Mouse (Mus musculus): ENCODE results near the gene Eef2. TPM values are rescaled to one million over a fixed set of nuclear protein-coding genes. Genes with fewer than 3 reads are reported as not detected.

Gene Eef2
- 3.2 TPM for polyA plus RNA-seq (2014; fragmentation: Illumina TruSeq; extraction: RNeasy Lipid Tissue Mini Kit (QIAGEN cat#74804); ENCODE audit: low replicate concordance)

GRCm38 (mm10) chr10:81176466-81177271 lies at the start of gene Eef2:
Gene Eef2, plus strand, starts transcription at chr10:81176631.

GRCm38 (mm10) chr10:81134966-81135681 lies 41.3 kb upstream of the Eef2 start, which contains the start of gene Zbtb7a:
Gene Zbtb7a, plus strand, starts transcription at chr10:81135220.

GRCm38 (mm10) chr10:81167200-81168086 lies 9.0 kb upstream of the Eef2 start, which contains the start of gene Pias4:
Gene Pias4, minus strand, starts transcription at chr10:81167923.

GRCm38 (mm10) chr10:81182336-81183333 lies 6.2 kb downstream of the Eef2 start, which contains the start of gene Dapk3:
Gene Dapk3, plus strand, starts transcription at chr10:81183005.

GRCm38 (mm10) chr10:81183805-81184204 lies 7.4 kb downstream of the Eef2 start, which contains the start of gene 4930442H23Rik:
Gene 4930442H23Rik, minus strand, starts transcription at chr10:81183849.

GRCm38 (mm10) chr10:81201807-81202758 lies 25.7 kb downstream of the Eef2 start, which contains the start of gene Nmrk2:
Gene Nmrk2, minus strand, starts transcription at chr10:81202051.

GRCm38 (mm10) chr10:81230438-81231332 lies 54.3 kb downstream of the Eef2 start, which contains the start of gene Atcay:
Gene Atcay, minus strand, starts transcription at chr10:81230833.

Other genes starting within 250 kb of the Eef2 start
- gene Gadd45b, start 246.6 kb upstream of the Eef2 start, polyA plus RNA-seq (2014; fragmentation: Illumina TruSeq; extraction: RNeasy Lipid Tissue Mini Kit (QIAGEN cat#74804); ENCODE audit: low replicate concordance), result 9.7 TPM
- gene Gng7, start 161.7 kb upstream of the Eef2 start, polyA plus RNA-seq (2014; fragmentation: Illumina TruSeq; extraction: RNeasy Lipid Tissue Mini Kit (QIAGEN cat#74804); ENCODE audit: low replicate concordance), result not detected
- 0.15 TPM for gene Diras1, start 151.0 kb upstream of the Eef2 start, polyA plus RNA-seq (2014; fragmentation: Illumina TruSeq; extraction: RNeasy Lipid Tissue Mini Kit (QIAGEN cat#74804); ENCODE audit: low replicate concordance)
- gene Slc39a3, start 139.2 kb upstream of the Eef2 start, polyA plus RNA-seq (2014; fragmentation: Illumina TruSeq; extraction: RNeasy Lipid Tissue Mini Kit (QIAGEN cat#74804); ENCODE audit: low replicate concordance), result 0.19 TPM
- gene Sgta, start 116.5 kb upstream of the Eef2 start, polyA plus RNA-seq (2014; fragmentation: Illumina TruSeq; extraction: RNeasy Lipid Tissue Mini Kit (QIAGEN cat#74804); ENCODE audit: low replicate concordance), result 0.41 TPM
- gene Thop1, start 106.6 kb upstream of the Eef2 start, polyA plus RNA-seq (2014; fragmentation: Illumina TruSeq; extraction: RNeasy Lipid Tissue Mini Kit (QIAGEN cat#74804); ENCODE audit: low replicate concordance), result not detected
- gene Creb3l3, start 77.8 kb upstream of the Eef2 start, polyA plus RNA-seq (2014; fragmentation: Illumina TruSeq; extraction: RNeasy Lipid Tissue Mini Kit (QIAGEN cat#74804); ENCODE audit: low replicate concordance), result 29.5 TPM
- 4.5 TPM for gene Map2k2, start 70.7 kb upstream of the Eef2 start, polyA plus RNA-seq (2014; fragmentation: Illumina TruSeq; extraction: RNeasy Lipid Tissue Mini Kit (QIAGEN cat#74804); ENCODE audit: low replicate concordance)
- 19.8 TPM for gene Zbtb7a, start 41.4 kb upstream of the Eef2 start, polyA plus RNA-seq (2014; fragmentation: Illumina TruSeq; extraction: RNeasy Lipid Tissue Mini Kit (QIAGEN cat#74804); ENCODE audit: low replicate concordance)
- gene Pias4, start 8.7 kb upstream of the Eef2 start, polyA plus RNA-seq (2014; fragmentation: Illumina TruSeq; extraction: RNeasy Lipid Tissue Mini Kit (QIAGEN cat#74804); ENCODE audit: low replicate concordance), result not detected
- not detected for gene Dapk3, start 6.4 kb downstream of the Eef2 start, polyA plus RNA-seq (2014; fragmentation: Illumina TruSeq; extraction: RNeasy Lipid Tissue Mini Kit (QIAGEN cat#74804); ENCODE audit: low replicate concordance)
- gene 4930442H23Rik, start 7.2 kb downstream of the Eef2 start, polyA plus RNA-seq (2014; fragmentation: Illumina TruSeq; extraction: RNeasy Lipid Tissue Mini Kit (QIAGEN cat#74804); ENCODE audit: low replicate concordance), result not detected
- not detected for gene Nmrk2, start 25.4 kb downstream of the Eef2 start, polyA plus RNA-seq (2014; fragmentation: Illumina TruSeq; extraction: RNeasy Lipid Tissue Mini Kit (QIAGEN cat#74804); ENCODE audit: low replicate concordance)
- not detected for gene Atcay, start 54.2 kb downstream of the Eef2 start, polyA plus RNA-seq (2014; fragmentation: Illumina TruSeq; extraction: RNeasy Lipid Tissue Mini Kit (QIAGEN cat#74804); ENCODE audit: low replicate concordance)
- 0.41 TPM for gene Zfr2, start 56.5 kb downstream of the Eef2 start, polyA plus RNA-seq (2014; fragmentation: Illumina TruSeq; extraction: RNeasy Lipid Tissue Mini Kit (QIAGEN cat#74804); ENCODE audit: low replicate concordance)
- not detected for gene Matk, start 76.3 kb downstream of the Eef2 start, polyA plus RNA-seq (2014; fragmentation: Illumina TruSeq; extraction: RNeasy Lipid Tissue Mini Kit (QIAGEN cat#74804); ENCODE audit: low replicate concordance)
- gene Mrpl54, start 90.3 kb downstream of the Eef2 start, polyA plus RNA-seq (2014; fragmentation: Illumina TruSeq; extraction: RNeasy Lipid Tissue Mini Kit (QIAGEN cat#74804); ENCODE audit: low replicate concordance), result 0.89 TPM
- gene Apba3, start 90.3 kb downstream of the Eef2 start, polyA plus RNA-seq (2014; fragmentation: Illumina TruSeq; extraction: RNeasy Lipid Tissue Mini Kit (QIAGEN cat#74804); ENCODE audit: low replicate concordance), result not detected
- gene Tjp3, start 115.0 kb downstream of the Eef2 start, polyA plus RNA-seq (2014; fragmentation: Illumina TruSeq; extraction: RNeasy Lipid Tissue Mini Kit (QIAGEN cat#74804); ENCODE audit: low replicate concordance), result 1.3 TPM
- gene Pip5k1c, start 116.3 kb downstream of the Eef2 start, polyA plus RNA-seq (2014; fragmentation: Illumina TruSeq; extraction: RNeasy Lipid Tissue Mini Kit (QIAGEN cat#74804); ENCODE audit: low replicate concordance), result 1.4 TPM
- gene Cactin, start 144.5 kb downstream of the Eef2 start, polyA plus RNA-seq (2014; fragmentation: Illumina TruSeq; extraction: RNeasy Lipid Tissue Mini Kit (QIAGEN cat#74804); ENCODE audit: low replicate concordance), result not detected
- gene Tbxa2r, start 152.1 kb downstream of the Eef2 start, polyA plus RNA-seq (2014; fragmentation: Illumina TruSeq; extraction: RNeasy Lipid Tissue Mini Kit (QIAGEN cat#74804); ENCODE audit: low replicate concordance), result not detected
- gene Gipc3, start 166.6 kb downstream of the Eef2 start, polyA plus RNA-seq (2014; fragmentation: Illumina TruSeq; extraction: RNeasy Lipid Tissue Mini Kit (QIAGEN cat#74804); ENCODE audit: low replicate concordance), result not detected
- gene Hmg20b, start 173.8 kb downstream of the Eef2 start, polyA plus RNA-seq (2014; fragmentation: Illumina TruSeq; extraction: RNeasy Lipid Tissue Mini Kit (QIAGEN cat#74804); ENCODE audit: low replicate concordance), result 7.1 TPM
- gene Mfsd12, start 180.9 kb downstream of the Eef2 start, polyA plus RNA-seq (2014; fragmentation: Illumina TruSeq; extraction: RNeasy Lipid Tissue Mini Kit (QIAGEN cat#74804); ENCODE audit: low replicate concordance), result not detected
- not detected for gene 4930404N11Rik, start 189.2 kb downstream of the Eef2 start, polyA plus RNA-seq (2014; fragmentation: Illumina TruSeq; extraction: RNeasy Lipid Tissue Mini Kit (QIAGEN cat#74804); ENCODE audit: low replicate concordance)
- 0.15 TPM for gene Fzr1, start 201.9 kb downstream of the Eef2 start, polyA plus RNA-seq (2014; fragmentation: Illumina TruSeq; extraction: RNeasy Lipid Tissue Mini Kit (QIAGEN cat#74804); ENCODE audit: low replicate concordance)
- not detected for gene Dohh, start 207.8 kb downstream of the Eef2 start, polyA plus RNA-seq (2014; fragmentation: Illumina TruSeq; extraction: RNeasy Lipid Tissue Mini Kit (QIAGEN cat#74804); ENCODE audit: low replicate concordance)
- gene Gm48551, start 207.8 kb downstream of the Eef2 start, polyA plus RNA-seq (2014; fragmentation: Illumina TruSeq; extraction: RNeasy Lipid Tissue Mini Kit (QIAGEN cat#74804); ENCODE audit: low replicate concordance), result 0.56 TPM
- not detected for gene Gm48552, start 212.4 kb downstream of the Eef2 start, polyA plus RNA-seq (2014; fragmentation: Illumina TruSeq; extraction: RNeasy Lipid Tissue Mini Kit (QIAGEN cat#74804); ENCODE audit: low replicate concordance)
- gene Smim24, start 216.4 kb downstream of the Eef2 start, polyA plus RNA-seq (2014; fragmentation: Illumina TruSeq; extraction: RNeasy Lipid Tissue Mini Kit (QIAGEN cat#74804); ENCODE audit: low replicate concordance), result 129 TPM

Data from small intestine, adult 10 weeks (tissue).